Mouse (Mus musculus) C2C12 (cell line): ENCODE data around the gene Gm48551.

ENCODE experiments used
- CEBPB ChIP-seq: IDR thresholded peaks from one replicate; pipeline ENCODE4 v1.6.1; 2011; ENCODE audit warnings: low read depth, mild to moderate bottlenecking, control low read depth, moderate library complexity
- CTCF ChIP-seq: IDR thresholded peaks from one replicate; pipeline ENCODE4 v1.5.1; 2011; ENCODE audit not compliant: control insufficient read depth, insufficient read depth, insufficient read length
- FOSL1 ChIP-seq: IDR thresholded peaks from one replicate; pipeline ENCODE4 v1.8.0; 2011; ENCODE audit warnings: mild to moderate bottlenecking, low read length; ENCODE audit not compliant: poor library complexity, insufficient read depth, severe bottlenecking
- MAX ChIP-seq: IDR thresholded peaks from one replicate; pipeline ENCODE4 v1.6.1; 2011; ENCODE audit warnings: mild to moderate bottlenecking, control low read depth
- MYOD1 ChIP-seq: IDR thresholded peaks from one replicate; pipeline ENCODE4 v1.6.1; 2011; ENCODE audit warnings: low read depth; ENCODE audit not compliant: control insufficient read depth, insufficient read length
- USF1 ChIP-seq: IDR thresholded peaks from one replicate; pipeline ENCODE4 v1.6.1; 2011; ENCODE audit warnings: low read depth, mild to moderate bottlenecking, control low read depth, moderate library complexity

DNA sequence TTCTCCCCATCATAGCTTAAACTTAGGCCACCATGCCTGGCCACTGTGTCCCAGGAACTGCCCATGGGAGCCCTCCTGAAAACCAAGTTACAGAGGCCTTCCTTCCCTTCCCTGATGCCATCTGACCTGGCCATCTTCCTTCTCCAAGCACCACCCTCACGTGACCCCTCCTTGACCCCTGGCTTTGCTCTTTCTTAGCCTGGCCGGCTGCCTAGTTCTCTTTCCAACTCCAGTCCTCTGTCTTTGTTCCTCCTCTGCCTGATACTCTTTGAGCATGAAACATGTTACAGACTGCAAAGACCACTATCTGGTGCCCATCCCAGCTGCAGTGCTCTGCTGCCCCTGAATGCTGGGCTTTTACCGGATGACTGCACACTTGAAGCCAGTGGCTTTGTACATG lies 5.1 kb downstream of the Gm48551 start:
- TF ChIP-seq CTCF: no peak
- no peak for TF ChIP-seq MYOD1
- TF ChIP-seq CEBPB: no peak
- no peak for TF ChIP-seq MAX
- peak; percentile 54 for TF ChIP-seq USF1
- TF ChIP-seq FOSL1: no peak
